Mouse (Mus musculus): ENCODE measurements around the gene Cfap73.

- TF ChIP-seq CTCF (IDR thresholded peaks at IDR 0.05; ENCODE audit: borderline replicate concordance, insufficient read depth, low read depth, low read length) (no peak), POLR2A (IDR thresholded peaks at IDR 0.05; ENCODE audit: borderline replicate concordance, insufficient read depth, low read length) (no peak)
Measured at GRCm38 (mm10) chr5:120602210-120602609, 31.8 kb downstream of the Cfap73 start.

Data from cerebellum, adult 2 months (tissue).